Mouse (Mus musculus) forebrain, embryonic 10.5 days (tissue): Measurements from ENCODE around the gene Stox1. TPM values are rescaled to one million over a fixed set of nuclear protein-coding genes. Genes with fewer than 3 reads are reported as not detected.

Experiments
- DNase-seq: peaks from one replicate; pipeline ENCODE4 v3.0.0-alpha.2; 2017; ENCODE audit warnings: low spot score; ENCODE audit errors: extremely low spot score
- H3K27ac ChIP-seq: fragments of 300-500 bp; sonication (generic); 2 replicates; pipeline ENCODE4 v1.5.1; 2016; ENCODE audit warnings: mild to moderate bottlenecking
- H3K27me3 ChIP-seq: fragments of 300-500 bp; sonication (generic); 2 replicates; pipeline ENCODE4 v1.6.1; 2016; ENCODE audit warnings: mild to moderate bottlenecking; ENCODE audit not compliant: poor library complexity, severe bottlenecking
- H3K36me3 ChIP-seq: fragments of 300-500 bp; sonication (generic); replicated peaks from 2 replicates; pipeline ENCODE4 v1.6.1; 2016; ENCODE audit warnings: mild to moderate bottlenecking, moderate library complexity
- H3K4me1 ChIP-seq: fragments of 300-500 bp; sonication (generic); 2 replicates; pipeline ENCODE4 v1.6.1; 2016
- H3K4me3 ChIP-seq: fragments of 300-500 bp; sonication (generic); 2 replicates; pipeline ENCODE4 v1.5.1; 2016; ENCODE audit warnings: mild to moderate bottlenecking, moderate library complexity
- H3K9me3 ChIP-seq: fragments of 300-500 bp; sonication (generic); 2 replicates; pipeline ENCODE4 v1.6.1; 2016; ENCODE audit warnings: mild to moderate bottlenecking, moderate library complexity
- WGBS: fragments of 180-500 bp; shearing (Covaris S2); methylation state at CpG from one replicate; pipeline ENCODE4 v1.1.7; 2016; 5-methylcytosine and 5-hydroxymethylcytosine counted together
- microRNA-seq: library from miRNA; unstranded; fragments of <30 nt; microRNA quantifications from one replicate; pipeline ENCODE4, GENCODE M21; 2017
- polyA plus RNA-seq: library from polyadenylated mRNA; unstranded; fragments of >200 nt; fragmentation: Nextera tagmentation; extraction: Ambion mirVana; gene quantifications from 2 replicates; pipeline ENCODE4 v1.2.1, GENCODE M21; 2016

The Stox1 gene
- polyA plus RNA-seq, 1 experiment from 2014 or later: 4.2 TPM

- Histone ChIP-seq H3K4me1 (peaks cover 25% of the 10 kb centered on the region), H3K27ac (peak overlapping the region; percentile 96), H3K4me3 (peak overlapping the region; percentile 74), H3K9me3 (no peaks in the 10 kb centered on the region), H3K36me3 (peaks cover 16% of the 10 kb centered on the region), H3K27me3 (no peaks in the 10 kb centered on the region)
- DNase-seq: no peak
- 25% methylated on average over 3 of the region's 3 CpGs for WGBS
Measured at GRCm38 (mm10) chr10:62651961-62652360, 74.0 kb downstream of the Stox1 start.

GRCm38 (mm10) chr10:62650881-62651810 lies 74.8 kb downstream of the Stox1 start, which contains the start of gene Ddx50:
Ddx50 (minus strand) TSS chr10:62651218.
- Histone ChIP-seq H3K27me3 (no peaks in the 10 kb centered on the region), H3K4me3 (peak within 1 kb of the TSS; percentile 74), H3K9me3 (no peaks in the 10 kb centered on the region), H3K27ac (peak within 1 kb of the TSS; percentile 96), H3K4me1 (peaks cover 25% of the 10 kb centered on the region), H3K36me3 (peaks cover 24% of the 10 kb centered on the region)
- under 1% methylated on average over 89 of the region's 89 CpGs for WGBS
- peak; percentile 100 for DNase-seq

GRCm38 (mm10) chr10:62650358-62650782 lies 75.6 kb downstream of the Stox1 start:
- under 1% methylated on average over 17 of the region's 17 CpGs for WGBS
- Histone ChIP-seq H3K9me3 (no peaks in the 10 kb centered on the region), H3K27ac (peak overlapping the region; percentile 96), H3K4me1 (peaks cover 25% of the 10 kb centered on the region), H3K36me3 (peaks cover 32% of the 10 kb centered on the region), H3K27me3 (no peaks in the 10 kb centered on the region), H3K4me3 (peak overlapping the region; percentile 74)
- DNase-seq: no peak

Small RNA genes within 50 kb of the gene (microRNA-seq; reads per million reads assigned to microRNA genes)
- gene Mir7215: not detected

Other genes with a start within 250 kb of the Stox1 start
- 93.4 and 96.5 TPM in 2 replicates for gene Vps26a, start 239.3 kb downstream of the Stox1 start, polyA plus RNA-seq
- gene Srgn, start 198.7 kb downstream of the Stox1 start, polyA plus RNA-seq: 2.3 and 3.0 TPM in 2 replicates
- 32.6 and 32.8 TPM in 2 replicates for gene Kif1bp, start 147.7 kb downstream of the Stox1 start, polyA plus RNA-seq
- gene Ddx21, start 123.8 kb downstream of the Stox1 start, polyA plus RNA-seq: 40.6 TPM in 2 replicates
- 110 and 113 TPM in 2 replicates for gene Ddx50, start 74.9 kb downstream of the Stox1 start, polyA plus RNA-seq
- 165 and 178 TPM in 2 replicates for gene Ccar1, start 66.2 kb upstream of the Stox1 start, polyA plus RNA-seq
- 30.6 and 33.1 TPM in 2 replicates for gene Tet1, start 182.9 kb upstream of the Stox1 start, polyA plus RNA-seq
- gene Slc25a16, start 194.5 kb upstream of the Stox1 start, polyA plus RNA-seq: 10.7 and 11.9 TPM in 2 replicates
- 40.5 and 41.3 TPM in 2 replicates for gene Dna2, start 220.9 kb upstream of the Stox1 start, polyA plus RNA-seq